Mouse (Mus musculus): ENCODE measurements around the gene Scn1b.

GRCm38 (mm10) chr7:31174466-31174865 is 47.7 kb upstream of the Scn1b start:
- TF ChIP-seq CTCF (IDR thresholded peaks at IDR 0.05; ENCODE audit: low read depth, low read length) (no peak), POLR2A (IDR thresholded peaks at IDR 0.05; ENCODE audit: borderline replicate concordance, low read depth, low read length) (no peak)
